Mouse (Mus musculus) limb, embryonic 11.5 days (tissue): ENCODE measurements at regions not wholly inside any gene's neighbourhood (a gene's known extent, or its start where the extent isn't known, plus 50 kb on each side); places are given as distances from the start of the nearest gene placed in this dataset.

Experiments
- ATAC-seq: fragments of 200-750 bp; cut with Nextera tagmentation; 2 replicates; pipeline ENCODE4 v1.8.0; 2017; ENCODE audit warnings: low read depth; ENCODE audit not compliant: insufficient number of reproducible peaks, low FRiP score, low TSS enrichment
- DNase-seq: peaks from one replicate; pipeline ENCODE4 v3.0.0-alpha.2; 2015; ENCODE audit warnings: low spot score
- H3K27ac ChIP-seq: fragments of 300-500 bp; sonication (generic); replicated peaks from 2 replicates; pipeline ENCODE4 v1.5.1; 2014; ENCODE audit warnings: low read depth, mild to moderate bottlenecking, low read length
- H3K27me3 ChIP-seq: fragments of 300-500 bp; sonication (generic); 2 replicates; pipeline ENCODE4 v1.6.1; 2014; ENCODE audit warnings: mild to moderate bottlenecking, low read length, mixed read lengths; ENCODE audit not compliant: control insufficient read depth, insufficient read depth
- H3K36me3 ChIP-seq: fragments of 300-500 bp; sonication (generic); 2 replicates; pipeline ENCODE4 v1.6.1; 2014; ENCODE audit warnings: mild to moderate bottlenecking, low read length, moderate library complexity, mixed read lengths; ENCODE audit not compliant: control insufficient read depth, insufficient read depth
- H3K4me1 ChIP-seq: fragments of 300-500 bp; sonication (generic); 2 replicates; pipeline ENCODE4 v1.6.1; 2014; ENCODE audit warnings: low read length, mixed read lengths; ENCODE audit not compliant: control insufficient read depth, insufficient read depth
- H3K4me2 ChIP-seq: fragments of 300-500 bp; sonication (generic); 2 replicates; pipeline ENCODE4 v1.6.1; 2014; ENCODE audit warnings: low read depth, mild to moderate bottlenecking, moderate library complexity; ENCODE audit not compliant: severe bottlenecking
- H3K4me3 ChIP-seq: fragments of 300-500 bp; sonication (generic); 2 replicates; pipeline ENCODE4 v1.5.1; 2014; ENCODE audit warnings: low read depth, low read length
- H3K9ac ChIP-seq: fragments of 300-500 bp; sonication (generic); 2 replicates; pipeline ENCODE4 v1.6.1; 2014; ENCODE audit warnings: mild to moderate bottlenecking, low read length
- H3K9me3 ChIP-seq: fragments of 300-500 bp; sonication (generic); 2 replicates; pipeline ENCODE4 v1.6.1; 2016; ENCODE audit warnings: low read length; ENCODE audit not compliant: control insufficient read depth
- WGBS: fragments of 180-500 bp; shearing (Covaris S2); extraction: QIAGEN DNeasy Blood & Tissue Kit; methylation state at CpG from one replicate; pipeline ENCODE4 v1.1.7; 2014; 5-methylcytosine and 5-hydroxymethylcytosine counted together

DNA sequence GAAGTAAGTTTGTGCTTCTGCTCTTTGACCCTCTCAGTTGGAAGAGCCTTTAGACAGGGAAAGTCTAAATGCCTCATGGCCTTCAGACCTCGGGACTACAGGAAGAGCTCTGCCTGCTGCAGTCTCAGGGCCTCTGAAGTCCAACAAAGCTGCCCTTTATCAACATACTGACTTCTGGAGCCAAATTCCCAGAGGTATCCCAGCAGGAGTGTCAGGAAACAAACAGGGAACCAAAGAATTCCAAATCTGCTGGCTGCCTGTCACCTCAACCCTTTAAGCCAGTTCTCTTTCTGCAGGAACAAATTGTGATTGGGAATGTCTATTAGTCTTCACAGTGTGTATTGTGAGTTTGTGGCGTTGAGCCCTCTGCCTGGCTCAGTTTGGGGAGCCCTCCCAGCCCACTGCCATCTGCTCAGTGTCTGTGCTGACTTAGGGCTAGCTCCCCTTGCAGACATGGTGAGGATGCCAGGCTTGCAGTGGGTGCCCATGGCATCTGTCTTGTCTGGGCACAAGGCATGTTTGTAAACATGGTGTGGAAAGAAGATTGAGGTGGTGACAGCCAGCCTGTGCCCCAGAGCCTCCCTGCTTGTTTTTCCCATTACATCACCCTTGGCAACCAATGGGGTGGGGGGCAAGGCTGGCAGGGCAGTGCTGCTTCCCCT lies 185.3 kb downstream of the Ankrd50 start:
- Histone ChIP-seq H3K27me3 (no peaks in the 10 kb centered on the region), H3K36me3 (no peaks in the 10 kb centered on the region), H3K4me1 (no peaks in the 10 kb centered on the region), H3K27ac (no peak overlapping the region), H3K4me2 (no peak overlapping the region), H3K9ac (no peak overlapping the region), H3K4me3 (no peak overlapping the region), H3K9me3 (no peaks in the 10 kb centered on the region)
- WGBS, result 52% methylated on average over 2 of the region's 2 CpGs
- no peak for ATAC-seq
- DNase-seq, result no peak

DNA sequence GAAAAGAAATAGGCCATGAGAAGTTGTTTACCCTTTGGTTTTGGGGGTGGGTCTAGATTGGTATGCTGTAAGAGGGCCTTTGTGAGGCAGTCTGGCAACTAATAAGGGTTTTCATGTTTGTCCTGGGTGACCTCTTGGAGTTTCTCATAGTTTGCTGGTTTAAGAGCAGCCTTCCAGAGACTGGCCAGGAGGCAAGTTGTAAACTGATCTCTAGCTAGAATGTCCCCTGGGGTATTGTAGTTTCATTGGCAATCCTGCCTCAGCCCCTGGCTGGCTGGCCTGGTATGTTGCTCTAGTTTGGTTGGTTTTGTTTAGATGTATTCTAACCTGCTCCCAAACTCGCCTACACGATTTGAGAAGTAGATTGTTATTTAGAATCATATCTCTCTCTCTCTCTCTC lies 187.1 kb downstream of the Ankrd50 start:
- Histone ChIP-seq H3K36me3 (no peaks in the 10 kb centered on the region), H3K4me1 (no peaks in the 10 kb centered on the region), H3K27me3 (no peaks in the 10 kb centered on the region), H3K27ac (no peak overlapping the region), H3K4me3 (no peak overlapping the region), H3K9me3 (no peaks in the 10 kb centered on the region), H3K9ac (no peak overlapping the region), H3K4me2 (no peak overlapping the region)
- WGBS, result 88% methylated on average over 2 of the region's 2 CpGs
- DNase-seq, result no peak
- ATAC-seq, result no peak

DNA sequence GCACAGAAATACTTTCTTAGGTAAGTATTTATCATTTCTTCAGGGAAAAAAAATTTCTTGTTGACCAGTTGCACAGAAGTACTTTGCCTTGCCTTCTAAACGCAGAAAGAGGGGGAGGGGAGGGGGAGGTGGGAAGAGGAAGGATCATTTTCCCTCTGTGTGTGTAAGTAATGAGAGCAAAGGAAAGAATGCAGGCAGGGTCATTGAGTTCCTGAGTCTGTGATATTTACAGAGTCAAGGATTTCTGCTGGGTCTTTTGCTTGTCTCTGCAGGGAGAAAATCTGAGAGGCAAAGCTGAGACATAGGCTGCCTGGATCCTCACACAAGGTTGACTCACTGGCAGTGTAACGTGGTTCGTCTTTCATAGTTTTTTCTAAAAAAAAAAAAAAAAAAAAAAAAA lies 195.6 kb downstream of the Ankrd50 start:
- no peak overlapping the region for H3K4me2 ChIP-seq
- no peak for ATAC-seq
- no peak overlapping the region for H3K9ac ChIP-seq
- H3K27ac ChIP-seq, result no peak overlapping the region
- WGBS, result 55% methylated on average over 3 of the region's 3 CpGs
- 0 out of 2 replicates have a peak, but pooled peaks cover 2% of the 10 kb centered on the region for H3K4me1 ChIP-seq
- H3K36me3 ChIP-seq, result no peaks in the 10 kb centered on the region
- H3K9me3 ChIP-seq, result no peaks in the 10 kb centered on the region
- no peak overlapping the region for H3K4me3 ChIP-seq
- DNase-seq, result no peak
- H3K27me3 ChIP-seq, result no peaks in the 10 kb centered on the region

DNA sequence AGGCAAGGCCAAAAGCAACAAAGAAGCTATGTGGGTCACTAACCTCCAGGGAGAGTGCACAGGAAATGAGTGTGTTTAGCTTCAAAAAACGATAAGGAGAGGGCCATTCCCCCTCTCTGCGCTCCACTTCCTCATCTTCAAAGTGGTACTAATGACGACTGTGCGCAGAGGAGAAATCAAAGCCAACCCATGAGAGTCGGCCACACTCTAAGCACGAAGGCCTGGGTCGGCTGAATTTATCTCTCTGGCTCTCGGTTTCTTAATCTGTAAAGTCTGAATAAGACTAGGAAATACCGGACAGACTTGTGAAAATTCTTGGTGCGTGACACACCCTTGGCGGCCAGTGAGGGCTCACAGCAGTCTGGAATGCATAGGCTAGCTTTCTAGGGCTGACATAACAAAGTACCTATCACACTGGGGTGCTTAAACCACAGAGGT lies 200.9 kb downstream of the Ankrd50 start:
- no peak overlapping the region for H3K4me2 ChIP-seq
- H3K27ac ChIP-seq, result no peak overlapping the region
- DNase-seq (no peak), ATAC-seq (no peak)
- no peaks in the 10 kb centered on the region for H3K27me3 ChIP-seq
- WGBS, result 28% methylated on average over 11 of the region's 11 CpGs
- 0 out of 2 replicates have a peak, but pooled peaks cover 5% of the 10 kb centered on the region for H3K4me1 ChIP-seq
- no peak overlapping the region for H3K4me3 ChIP-seq
- no peaks in the 10 kb centered on the region for H3K36me3 ChIP-seq
- no peaks in the 10 kb centered on the region for H3K9me3 ChIP-seq
- H3K9ac ChIP-seq, result no peak overlapping the region

DNA sequence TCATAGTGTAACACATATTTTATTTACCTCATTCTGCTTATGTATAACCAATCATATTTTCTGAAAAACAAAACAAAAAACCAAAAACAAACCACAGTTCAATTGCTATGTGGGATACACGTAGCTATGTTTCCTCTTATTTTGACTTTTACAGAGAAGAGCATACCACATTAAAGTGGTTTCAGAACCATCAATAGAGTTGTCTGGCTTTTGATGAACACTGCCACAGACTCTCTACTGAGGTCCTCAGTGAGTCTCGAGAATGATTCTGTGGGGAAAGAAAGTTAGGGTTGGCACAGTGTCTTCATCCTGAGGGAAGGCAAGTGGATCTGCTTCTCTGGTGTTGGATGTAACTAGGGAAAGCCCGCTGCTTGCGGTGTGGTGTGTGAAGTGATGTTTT lies 201.8 kb downstream of the Ankrd50 start:
- no peak overlapping the region for H3K4me2 ChIP-seq
- no peaks in the 10 kb centered on the region for H3K36me3 ChIP-seq
- no peaks in the 10 kb centered on the region for H3K9me3 ChIP-seq
- ATAC-seq, result no peak
- 92% methylated on average over 4 of the region's 4 CpGs for WGBS
- no peaks in the 10 kb centered on the region for H3K27me3 ChIP-seq
- no peak for DNase-seq
- no peak overlapping the region for H3K4me3 ChIP-seq
- H3K9ac ChIP-seq, result no peak overlapping the region
- H3K27ac ChIP-seq, result no peak overlapping the region
- H3K4me1 ChIP-seq, result 0 out of 2 replicates have a peak, but pooled peaks cover 5% of the 10 kb centered on the region

DNA sequence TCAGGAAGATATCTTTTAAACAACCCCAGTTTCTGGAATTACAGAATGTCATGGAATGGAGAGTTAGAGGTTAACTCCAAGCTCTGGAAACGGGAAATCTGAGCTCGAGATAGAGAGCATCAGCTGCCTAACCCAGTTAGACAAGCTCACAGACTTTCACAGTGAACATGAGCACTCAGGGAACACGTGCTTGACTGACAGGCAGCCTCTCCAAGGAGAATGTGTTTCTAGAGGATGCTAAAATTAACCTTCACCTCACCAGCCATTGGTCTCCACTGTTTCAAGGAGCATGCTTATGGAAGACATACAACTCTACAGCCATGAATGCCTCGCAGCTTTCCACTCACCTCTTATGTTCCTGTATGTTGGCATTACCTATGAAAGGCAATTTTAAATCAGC lies 203.0 kb downstream of the Ankrd50 start:
- no peak overlapping the region for H3K9ac ChIP-seq
- H3K4me3 ChIP-seq, result no peak overlapping the region
- H3K9me3 ChIP-seq, result no peaks in the 10 kb centered on the region
- 75% methylated on average over 4 of the region's 4 CpGs for WGBS
- no peak overlapping the region for H3K4me2 ChIP-seq
- DNase-seq (no peak), ATAC-seq (no peak)
- no peaks in the 10 kb centered on the region for H3K36me3 ChIP-seq
- 0 out of 2 replicates have a peak, but pooled peaks cover 5% of the 10 kb centered on the region for H3K4me1 ChIP-seq
- no peaks in the 10 kb centered on the region for H3K27me3 ChIP-seq
- no peak overlapping the region for H3K27ac ChIP-seq

DNA sequence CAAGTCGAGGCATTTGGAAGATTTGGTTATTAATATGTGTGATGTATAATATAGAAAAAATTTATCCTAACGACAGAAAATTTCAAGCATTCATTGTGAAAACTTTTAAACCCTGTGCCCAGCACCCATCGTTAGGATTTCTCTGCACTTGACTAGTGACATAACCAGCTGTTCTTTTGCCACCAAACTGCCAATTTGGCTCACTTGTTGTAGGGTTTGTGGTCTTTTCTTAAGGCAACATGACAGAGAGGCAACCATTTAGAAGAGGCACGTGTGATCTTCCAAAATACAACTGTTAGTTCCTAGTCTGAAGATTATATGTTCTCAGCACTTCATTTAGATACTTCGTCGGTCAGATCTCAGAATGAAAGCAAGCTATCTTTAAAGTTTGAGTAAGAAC lies 203.8 kb downstream of the Ankrd50 start:
- DNase-seq, result no peak
- H3K9ac ChIP-seq, result no peak overlapping the region
- no peaks in the 10 kb centered on the region for H3K36me3 ChIP-seq
- H3K27ac ChIP-seq, result no peak overlapping the region
- 0 out of 2 replicates have a peak, but pooled peaks cover 5% of the 10 kb centered on the region for H3K4me1 ChIP-seq
- WGBS, result 86% methylated on average over 6 of the region's 6 CpGs
- H3K9me3 ChIP-seq, result no peaks in the 10 kb centered on the region
- H3K4me2 ChIP-seq, result no peak overlapping the region
- H3K27me3 ChIP-seq, result no peaks in the 10 kb centered on the region
- no peak for ATAC-seq
- no peak overlapping the region for H3K4me3 ChIP-seq

DNA sequence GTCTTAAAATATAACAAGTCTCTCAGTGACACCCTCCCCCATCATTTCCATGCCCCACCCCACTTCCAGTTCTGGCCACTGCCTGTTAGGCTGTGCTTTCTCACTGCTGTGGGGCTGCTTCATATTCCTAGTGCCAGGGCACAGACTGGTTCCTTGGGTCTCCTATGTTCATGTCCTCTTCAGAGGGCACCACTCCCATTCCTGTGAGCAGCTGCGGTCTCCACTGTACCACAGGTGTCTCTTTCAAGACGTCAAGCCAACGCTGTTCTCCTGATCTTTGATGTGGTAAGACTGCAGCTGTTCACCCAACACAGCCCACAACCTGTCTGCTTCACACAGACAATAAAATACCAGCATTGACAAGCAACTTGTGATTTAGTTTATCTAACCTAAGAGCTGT lies 204.5 kb downstream of the Ankrd50 start:
- no peak overlapping the region for H3K4me3 ChIP-seq
- no peak for DNase-seq
- H3K4me1 ChIP-seq, result peaks cover 8% of the 10 kb centered on the region; the same call in 1 of the 2 replicates
- no peak overlapping the region for H3K27ac ChIP-seq
- no peak overlapping the region for H3K4me2 ChIP-seq
- no peak for ATAC-seq
- H3K27me3 ChIP-seq, result no peaks in the 10 kb centered on the region
- no peaks in the 10 kb centered on the region for H3K36me3 ChIP-seq
- 73% methylated on average over 3 of the region's 3 CpGs for WGBS
- no peaks in the 10 kb centered on the region for H3K9me3 ChIP-seq
- no peak overlapping the region for H3K9ac ChIP-seq
